Mouse (Mus musculus) forebrain, postnatal 0 days (tissue): ENCODE measurements around the gene Ntng2. TPM values are rescaled to one million over a fixed set of nuclear protein-coding genes. Genes with fewer than 3 reads are reported as not detected.

Experiments used
- ATAC-seq: fragments of 200-750 bp; cut with Nextera tagmentation; 2 replicates; pipeline ENCODE4 v1.8.0; 2017; ENCODE audit warnings: mild to moderate bottlenecking, moderate library complexity
- DNase-seq: peaks from one replicate; pipeline ENCODE4 v3.0.0-alpha.2; 2015
- H3K27ac ChIP-seq: fragments of 300-500 bp; sonication (generic); 2 replicates; pipeline ENCODE4 v1.5.1; 2014; ENCODE audit warnings: low read depth, mild to moderate bottlenecking, antibody characterized with exemption, low read length, moderate library complexity, mixed read lengths
- H3K27me3 ChIP-seq: fragments of 300-500 bp; sonication (generic); 2 replicates; pipeline ENCODE4 v1.6.1; 2014; ENCODE audit warnings: mild to moderate bottlenecking, low read length, mixed read lengths; ENCODE audit not compliant: insufficient read depth
- H3K36me3 ChIP-seq: fragments of 300-500 bp; sonication (generic); 2 replicates; pipeline ENCODE4 v1.6.1; 2014; ENCODE audit warnings: mild to moderate bottlenecking, moderate library complexity; ENCODE audit not compliant: insufficient read depth
- H3K4me1 ChIP-seq: fragments of 300-500 bp; sonication (generic); 2 replicates; pipeline ENCODE4 v1.6.1; 2014; ENCODE audit warnings: antibody characterized with exemption; ENCODE audit not compliant: insufficient read depth
- H3K4me2 ChIP-seq: fragments of 300-500 bp; sonication (generic); 2 replicates; pipeline ENCODE4 v1.6.1; 2014; ENCODE audit warnings: low read depth, mild to moderate bottlenecking, moderate library complexity
- H3K4me3 ChIP-seq: fragments of 300-500 bp; sonication (generic); 2 replicates; pipeline ENCODE4 v1.5.1; 2014; ENCODE audit warnings: low read depth, low read length, mixed read lengths
- H3K9ac ChIP-seq: fragments of 300-500 bp; sonication (generic); 2 replicates; pipeline ENCODE4 v1.6.1; 2014; ENCODE audit warnings: mild to moderate bottlenecking
- H3K9me3 ChIP-seq: fragments of 300-500 bp; sonication (generic); 2 replicates; pipeline ENCODE4 v1.6.1; 2016; ENCODE audit warnings: low read length
- CTCF ChIP-seq: sonication (generic); IDR thresholded peaks from 2 replicates; pipeline ENCODE4 v1.5.1; 2016; ENCODE audit warnings: antibody characterized with exemption, control low read depth, low read depth
- WGBS: fragments of 180-500 bp; shearing (Covaris S2); extraction: QIAGEN DNeasy Blood & Tissue Kit; methylation state at CpG from one replicate; pipeline ENCODE4 v1.1.7; 2014; 5-methylcytosine and 5-hydroxymethylcytosine counted together
- polyA plus RNA-seq: library from polyadenylated mRNA; unstranded; fragments of >200 nt; fragmentation: Nextera tagmentation; extraction: Ambion mirVana; gene quantifications from 2 replicates; pipeline ENCODE4 v1.2.1, GENCODE M21; 2015
- total RNA-seq: library from RNA; depleted of rRNA; stranded (reverse); fragments of >200 nt; gene quantifications from 2 replicates; pipeline ENCODE4 v1.2.3, GENCODE M21; 2014

Gene Ntng2
- total and polyA plus RNA-seq, 2 experiments from 2014 or later: 8.6 to 33.0 TPM

- Histone ChIP-seq H3K36me3 (no peaks in the 10 kb centered on the region), H3K27me3 (no peaks in the 10 kb centered on the region), H3K4me1 (peaks cover 4% of the 10 kb centered on the region; the same call in 1 of the 2 replicates), H3K9me3 (no peaks in the 10 kb centered on the region), H3K9ac (no peak overlapping the region), H3K4me3 (no peak overlapping the region), H3K4me2 (no peak overlapping the region), H3K27ac (0 out of 2 replicates have a peak overlapping the region, but pooled peaks have one; percentile 6)
- 29% methylated on average over 6 of the region's 6 CpGs for WGBS
- ATAC-seq (peak; percentile 84), DNase-seq (peak; percentile 75)
- TF ChIP-seq CTCF: peak; percentile 68
These were observed 9.7 kb upstream of the Ntng2 start for GRCm38 (mm10) chr2:29262436-29262915.

GRCm38 (mm10) chr2:29261126-29261525 lies 8.3 kb upstream of the Ntng2 start:
- ATAC-seq: no peak
- Histone ChIP-seq H3K27me3 (no peaks in the 10 kb centered on the region), H3K9me3 (no peaks in the 10 kb centered on the region), H3K4me1 (no peaks in the 10 kb centered on the region), H3K36me3 (no peaks in the 10 kb centered on the region), H3K4me2 (no peak overlapping the region), H3K9ac (no peak overlapping the region), H3K4me3 (no peak overlapping the region), H3K27ac (no peak overlapping the region)
- 72% methylated on average over 6 of the region's 6 CpGs for WGBS
- DNase-seq: no peak
- TF ChIP-seq CTCF: no peak

GRCm38 (mm10) chr2:29253205-29253865 lies 530 bp upstream of the Ntng2 start:
- ATAC-seq: peak; percentile 78
- H3K27ac ChIP-seq: peak overlapping the region; percentile 89
- peak overlapping the region; percentile 96 for H3K4me2 ChIP-seq
- H3K4me1 ChIP-seq: no peaks in the 10 kb centered on the region
- no peaks in the 10 kb centered on the region for H3K9me3 ChIP-seq
- peak; percentile 75 for DNase-seq
- H3K36me3 ChIP-seq: no peaks in the 10 kb centered on the region
- TF ChIP-seq CTCF: peak; percentile 46; the same call in 1 of the 2 replicates
- H3K9ac ChIP-seq: peak overlapping the region; percentile 68
- H3K4me3 ChIP-seq: peak overlapping the region; percentile 62
- peaks cover 7% of the 10 kb centered on the region; the same call in 1 of the 2 replicates for H3K27me3 ChIP-seq
- 3% methylated on average over 22 of the region's 22 CpGs for WGBS

GRCm38 (mm10) chr2:29252059-29252598 lies 676 bp downstream of the Ntng2 start:
- H3K4me1 ChIP-seq: no peaks in the 10 kb centered on the region

GRCm38 (mm10) chr2:29251095-29252058 lies 1.4 kb downstream of the Ntng2 start:
- Histone ChIP-seq H3K4me1 (no peaks in the 10 kb centered on the region), H3K27me3 (peaks cover 7% of the 10 kb centered on the region; the same call in 1 of the 2 replicates), H3K9ac (peak overlapping the region; percentile 68), H3K9me3 (no peaks in the 10 kb centered on the region), H3K27ac (peak overlapping the region; percentile 89), H3K36me3 (no peaks in the 10 kb centered on the region), H3K4me3 (peak overlapping the region; percentile 62), H3K4me2 (peak overlapping the region; percentile 96)
- ATAC-seq (no peak), DNase-seq (peak; percentile 35)
- under 1% methylated on average over 60 of the region's 61 CpGs for WGBS
- no peak for TF ChIP-seq CTCF

More at GRCm38 (mm10) chr2:29252059-29252598, 676 bp downstream of the Ntng2 start:
- 3% methylated on average over 49 of the region's 49 CpGs for WGBS
- peak overlapping the region; percentile 68 for H3K9ac ChIP-seq
- peak; percentile 63 for DNase-seq
- H3K27me3 ChIP-seq: peaks cover 7% of the 10 kb centered on the region; the same call in 1 of the 2 replicates
- H3K27ac ChIP-seq: peak overlapping the region; percentile 89
- ATAC-seq: peak; percentile 38
- H3K36me3 ChIP-seq: no peaks in the 10 kb centered on the region
- TF ChIP-seq CTCF: peak; percentile 25; the same call in 1 of the 2 replicates
- H3K9me3 ChIP-seq: no peaks in the 10 kb centered on the region
- peak overlapping the region; percentile 62 for H3K4me3 ChIP-seq
- peak overlapping the region; percentile 96 for H3K4me2 ChIP-seq

GRCm38 (mm10) chr2:29250263-29251094 lies 2.3 kb downstream of the Ntng2 start:
- Histone ChIP-seq H3K4me3 (peak overlapping the region; percentile 62), H3K36me3 (no peaks in the 10 kb centered on the region), H3K4me2 (peak overlapping the region; percentile 96), H3K27me3 (peaks cover 7% of the 10 kb centered on the region; the same call in 1 of the 2 replicates), H3K4me1 (no peaks in the 10 kb centered on the region), H3K9ac (peak overlapping the region; percentile 68), H3K9me3 (no peaks in the 10 kb centered on the region), H3K27ac (peak overlapping the region; percentile 68)
- DNase-seq (peak; percentile 62), ATAC-seq (no peak)
- no peak for TF ChIP-seq CTCF
- WGBS: 1% methylated on average over 44 of the region's 44 CpGs
